Mouse (Mus musculus): ENCODE measurements around the gene Lcmt1.
A peak's percentile ranks its signal among the peaks of the same experiment; 100 is the strongest.

The Lcmt1 gene

GRCm38 (mm10) chr7:123369759-123370481, at the start of gene Lcmt1, which contains the start of gene Arhgap17:
TSS of gene Lcmt1 (plus strand) at chr7:123369784.
TSS of gene Arhgap17 (minus strand) at chr7:123369915.
- peak; percentile 79 for DNase-seq (ENCODE audit: extremely low read depth, low read depth, low spot score)

DNA sequence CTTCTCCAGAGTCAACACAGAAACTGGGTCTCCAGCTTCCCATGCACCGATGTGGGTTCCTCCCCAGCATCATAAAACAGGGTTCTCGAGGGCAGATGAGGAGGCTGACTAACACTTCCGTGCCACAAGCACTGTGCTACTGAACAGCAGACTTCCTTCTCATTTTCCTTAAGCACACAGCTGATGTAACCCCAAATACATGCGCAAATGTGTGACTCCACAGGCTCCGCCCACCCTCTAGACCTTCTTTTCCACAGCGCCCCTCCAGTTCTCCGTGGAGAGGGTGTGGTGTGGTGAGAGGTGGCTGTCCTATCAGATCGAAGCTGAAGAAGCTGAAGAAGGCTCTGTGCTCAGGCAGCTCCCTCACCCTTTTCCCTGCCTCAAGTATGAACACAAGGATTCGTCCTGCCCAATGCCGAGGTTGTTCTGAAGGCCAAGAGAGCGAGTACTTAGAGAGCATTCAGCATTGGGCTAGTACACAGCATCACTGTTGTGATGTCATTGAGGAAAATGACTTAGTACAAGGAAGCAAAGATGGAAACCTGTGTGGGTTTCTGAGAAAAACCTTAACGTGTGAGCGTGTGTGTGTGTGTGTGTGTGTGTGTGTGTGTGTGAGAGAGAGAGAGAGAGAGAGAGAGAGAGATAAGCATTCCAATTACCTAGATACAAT, 47.0 kb upstream of the Lcmt1 start:
- no peak for DNase-seq (ENCODE audit: extremely low read depth, low read depth, low spot score)

DNA sequence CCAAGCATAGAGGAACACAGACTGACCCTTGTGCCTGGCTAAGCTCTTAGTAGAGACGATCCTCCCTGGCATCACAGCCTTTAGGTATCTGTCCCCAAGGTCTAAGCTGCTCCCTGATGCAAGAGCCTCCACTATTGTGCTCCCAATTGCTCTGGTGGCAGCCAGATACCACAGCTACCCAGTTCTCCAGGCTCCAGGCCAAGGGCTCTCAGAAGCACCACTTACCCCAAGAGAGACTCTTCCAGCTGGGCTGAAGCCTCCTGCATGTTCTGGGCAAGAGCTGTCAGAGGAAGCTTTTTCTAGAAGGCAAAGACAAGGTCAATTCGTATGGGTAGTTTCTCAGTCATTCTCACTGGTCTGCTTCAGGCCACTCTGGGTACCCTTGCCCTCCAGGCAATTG, 46.2 kb upstream of the Lcmt1 start:
- no peak for DNase-seq (ENCODE audit: extremely low read depth, low read depth, low spot score)

GRCm38 (mm10) chr7:123324105-123324504, 45.5 kb upstream of the Lcmt1 start:
- DNase-seq (ENCODE audit: extremely low read depth, low read depth, low spot score) = no peak

DNA sequence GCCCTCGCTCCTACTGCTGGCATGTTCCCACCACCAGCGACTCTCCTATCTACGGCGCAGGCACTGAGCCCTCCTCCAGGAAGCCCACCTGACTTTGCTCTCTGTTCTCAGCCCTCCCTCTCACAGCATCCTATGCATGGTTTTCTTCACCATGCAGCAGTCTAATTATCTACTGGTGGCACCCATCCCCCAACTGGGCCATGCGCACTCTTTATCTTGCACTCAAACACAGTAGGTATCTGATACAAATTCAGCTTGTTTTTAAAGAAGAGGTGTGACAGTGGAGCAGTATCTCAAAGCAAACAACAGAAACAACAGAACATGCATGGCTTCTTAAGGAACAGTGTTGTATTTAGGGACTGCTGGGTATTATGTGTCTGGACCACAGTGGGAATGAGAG, 43.5 kb upstream of the Lcmt1 start:
- no peak for DNase-seq (ENCODE audit: extremely low read depth, low read depth, low spot score)

DNA sequence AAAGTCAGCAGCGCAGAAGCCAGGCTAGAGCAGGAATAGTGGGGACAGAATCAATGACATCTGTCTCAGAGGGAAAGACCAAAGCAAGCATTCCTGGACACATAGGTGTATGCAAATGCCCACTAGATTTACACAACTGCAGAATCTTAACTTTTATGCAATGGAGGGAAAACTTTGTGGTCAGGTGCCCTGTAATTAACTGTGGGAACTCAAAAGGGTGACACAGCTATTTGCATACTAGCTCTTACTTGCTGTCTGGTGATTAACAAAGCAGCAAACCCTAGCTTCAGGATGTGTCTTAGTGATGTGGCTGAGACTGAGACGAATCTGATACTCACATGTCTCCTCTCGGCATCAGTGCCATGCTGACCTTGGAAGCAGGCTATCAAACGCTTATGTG, 42.7 kb upstream of the Lcmt1 start:
- DNase-seq (ENCODE audit: extremely low read depth, low read depth, low spot score) = no peak

GRCm38 (mm10) chr7:123327909-123328308, 41.7 kb upstream of the Lcmt1 start:
- DNase-seq (ENCODE audit: extremely low read depth, low read depth, low spot score) = no peak

DNA sequence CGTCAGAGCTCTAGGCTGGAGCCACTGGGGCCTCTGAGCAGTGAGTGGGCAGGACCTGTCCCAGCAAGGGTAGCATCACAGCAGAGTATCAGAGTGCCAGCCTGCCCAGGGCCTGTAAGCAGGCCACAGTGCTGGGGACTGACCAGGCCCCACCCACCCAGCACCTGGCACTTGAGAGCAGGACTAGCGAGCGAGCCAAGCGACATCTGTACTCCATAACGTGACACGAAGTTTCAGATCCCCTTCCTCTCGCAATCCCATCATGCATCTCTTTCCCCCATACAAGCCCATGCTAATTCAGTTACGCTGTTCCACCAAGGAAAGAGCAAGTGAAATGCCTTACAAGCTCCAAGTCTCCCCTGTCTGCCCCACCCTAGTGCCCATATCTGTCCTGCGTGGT, 39.1 kb upstream of the Lcmt1 start:
- no peak for DNase-seq (ENCODE audit: extremely low read depth, low read depth, low spot score)

GRCm38 (mm10) chr7:123336322-123336721, 33.3 kb upstream of the Lcmt1 start:
- no peak for DNase-seq (ENCODE audit: extremely low read depth, low read depth, low spot score)

- DNase-seq (ENCODE audit: extremely low read depth, low read depth, low spot score) = no peak
These were observed 31.2 kb upstream of the Lcmt1 start for GRCm38 (mm10) chr7:123338351-123338750.

GRCm38 (mm10) chr7:123341896-123342295, 27.7 kb upstream of the Lcmt1 start:
- DNase-seq (ENCODE audit: extremely low read depth, low read depth, low spot score) = no peak

- no peak for DNase-seq (ENCODE audit: extremely low read depth, low read depth, low spot score)
These were observed 25.4 kb upstream of the Lcmt1 start for GRCm38 (mm10) chr7:123344079-123344780.

DNA sequence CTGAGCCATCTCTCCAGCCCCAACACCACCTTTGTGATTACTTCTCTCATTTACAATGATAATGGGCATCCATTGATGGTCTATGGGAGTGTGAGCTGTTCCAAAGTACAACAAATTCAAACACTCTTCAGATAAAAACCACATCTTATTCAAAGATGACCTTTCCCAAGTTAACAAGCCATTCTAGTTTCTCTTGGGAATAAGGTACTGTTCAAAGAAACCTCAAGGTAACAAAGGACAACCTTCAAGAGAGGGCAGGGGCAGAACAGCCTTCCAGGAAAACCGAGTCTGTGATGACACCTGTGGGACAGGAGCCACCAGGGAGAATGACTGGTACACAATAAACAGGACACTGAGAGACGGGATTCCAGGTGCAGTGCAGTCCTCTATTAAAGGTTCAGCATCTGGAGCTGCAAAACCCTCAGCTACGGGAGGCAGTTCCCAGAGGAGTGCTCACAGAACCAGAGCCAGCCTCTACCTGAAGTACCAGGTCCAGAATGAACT, 24.5 kb upstream of the Lcmt1 start:
- no peak for DNase-seq (ENCODE audit: extremely low read depth, low read depth, low spot score)

DNA sequence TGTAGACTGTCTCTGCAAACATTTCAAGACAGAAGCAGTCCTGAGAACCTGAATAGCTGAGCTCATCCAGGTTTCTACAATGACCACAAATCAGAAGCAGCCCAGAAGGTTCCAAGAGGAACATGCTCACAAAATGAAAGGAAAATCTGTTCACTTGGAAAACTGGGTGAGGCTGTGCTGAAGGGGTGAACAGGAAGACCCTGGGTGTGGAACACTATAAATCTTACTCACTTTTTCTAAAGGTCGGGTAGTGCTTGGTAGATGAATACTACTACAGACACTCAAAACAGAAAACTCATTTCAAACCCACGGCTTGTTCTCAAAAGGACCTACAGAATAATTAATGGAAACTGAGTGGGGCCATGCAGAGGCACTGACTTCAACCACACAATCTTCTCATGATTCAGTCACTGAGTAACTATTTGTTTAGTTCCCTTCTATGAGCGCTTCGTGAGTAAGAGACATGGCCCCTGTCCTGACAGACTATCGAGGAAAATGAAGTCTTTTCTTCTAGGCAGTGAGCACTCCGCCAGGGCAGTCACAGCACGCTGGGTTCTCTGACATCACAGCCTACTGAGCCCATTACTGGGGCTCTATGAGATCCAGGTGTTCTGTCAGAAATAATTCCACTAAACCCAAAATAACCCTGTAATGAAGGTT, 22.8 kb upstream of the Lcmt1 start:
- no peak for DNase-seq (ENCODE audit: extremely low read depth, low read depth, low spot score)

GRCm38 (mm10) chr7:123349813-123350212, 19.8 kb upstream of the Lcmt1 start:
- DNase-seq (ENCODE audit: extremely low read depth, low read depth, low spot score) = no peak

DNA sequence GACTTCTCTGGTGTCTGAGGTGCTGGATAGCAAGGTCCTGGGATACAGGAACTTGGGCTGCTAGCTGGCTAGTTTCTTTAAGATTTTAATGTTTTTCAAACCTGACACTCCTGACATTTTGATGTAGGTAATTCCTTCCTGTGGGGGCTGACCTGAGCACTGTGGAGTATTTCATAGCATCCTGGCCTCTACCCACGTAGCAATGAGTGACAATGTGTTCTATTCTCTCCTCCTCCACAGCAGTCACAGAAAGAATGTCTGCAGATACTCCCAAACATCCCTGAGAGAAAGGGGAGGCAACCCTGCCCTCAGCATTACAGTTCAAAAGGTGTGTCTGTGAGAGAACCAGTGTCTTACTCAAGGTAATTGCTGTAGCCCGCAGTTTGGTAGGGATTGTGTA, 19.3 kb upstream of the Lcmt1 start:
- DNase-seq (ENCODE audit: extremely low read depth, low read depth, low spot score) = no peak

- no peak for DNase-seq (ENCODE audit: extremely low read depth, low read depth, low spot score)
These were observed 16.5 kb upstream of the Lcmt1 start for GRCm38 (mm10) chr7:123353081-123353480.

DNA sequence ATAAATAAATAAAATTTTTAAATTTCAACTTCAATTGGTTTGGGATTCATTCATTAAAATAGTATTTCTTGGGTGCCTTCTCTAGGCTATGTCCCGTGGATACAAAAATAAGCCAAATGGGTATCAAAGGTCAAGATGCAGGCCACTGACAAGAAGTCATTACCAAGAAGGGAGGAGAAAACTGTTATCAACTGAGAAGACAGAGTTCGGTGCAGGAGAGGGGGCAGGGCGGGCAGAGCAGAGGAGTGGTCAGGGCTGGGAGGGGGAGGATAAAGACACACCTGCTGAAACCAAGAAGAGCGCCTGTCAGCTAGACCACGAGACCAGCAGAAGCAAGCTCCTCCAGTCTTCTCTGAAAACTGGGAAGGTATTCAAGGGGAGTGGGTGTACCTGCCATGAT, 15.7 kb upstream of the Lcmt1 start:
- DNase-seq (ENCODE audit: extremely low read depth, low read depth, low spot score) = no peak

DNA sequence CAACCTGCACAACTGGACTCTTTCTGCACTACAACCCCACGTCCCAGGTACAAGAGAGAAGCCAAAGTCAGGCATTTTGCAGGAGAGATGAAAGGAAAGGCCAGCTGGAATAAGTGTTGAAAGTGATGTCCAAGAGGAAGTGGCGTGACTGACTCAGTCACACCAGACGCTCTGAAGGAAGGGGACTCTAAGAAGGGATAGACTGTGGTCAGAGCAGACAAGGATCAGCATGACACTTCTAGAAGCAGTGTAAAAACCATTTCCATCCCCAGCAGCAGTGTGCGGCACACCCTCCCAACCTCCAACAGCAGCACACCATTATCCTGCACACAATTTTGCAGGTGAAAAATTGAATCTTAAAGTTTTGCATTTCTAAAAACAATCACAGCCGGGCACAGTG, 15.2 kb upstream of the Lcmt1 start:
- no peak for DNase-seq (ENCODE audit: extremely low read depth, low read depth, low spot score)

GRCm38 (mm10) chr7:123354851-123355250, 14.7 kb upstream of the Lcmt1 start:
- no peak for DNase-seq (ENCODE audit: extremely low read depth, low read depth, low spot score)

DNA sequence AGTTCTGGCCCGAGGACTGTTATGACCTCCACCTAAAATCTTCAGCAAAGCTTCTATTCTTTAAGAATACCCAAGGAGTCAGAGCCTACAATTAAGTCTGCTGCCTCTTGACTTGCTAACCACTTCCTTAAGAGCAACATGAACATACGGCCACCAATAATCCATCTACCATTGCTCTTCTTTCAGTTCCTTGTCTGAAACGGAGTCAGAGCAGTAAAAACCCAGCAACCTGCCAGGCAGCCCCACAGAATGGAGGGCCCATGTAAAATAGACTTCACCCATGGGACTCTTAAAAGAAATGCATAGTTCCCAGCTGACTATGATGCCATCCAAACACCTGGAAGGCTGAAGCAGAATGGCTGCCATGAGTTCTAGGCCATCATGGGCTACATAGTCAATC, 13.4 kb upstream of the Lcmt1 start:
- no peak for DNase-seq (ENCODE audit: extremely low read depth, low read depth, low spot score)

Measured in fat pad, adult 2 months (tissue).